Mouse (Mus musculus) gonadal fat pad, adult 2 months (tissue): Measurements from ENCODE around the gene Catip. TPM values are rescaled to one million over a fixed set of nuclear protein-coding genes. Genes with fewer than 3 reads are reported as not detected.

Experiments
- DNase-seq: peaks from one replicate; pipeline ENCODE4 v3.0.0-alpha.2; 2012; ENCODE audit warnings: low read depth
- polyA plus RNA-seq: library from polyadenylated mRNA; depleted of rRNA; stranded (reverse); fragments of >200 nt; gene quantifications from 2 replicates; pipeline ENCODE4 v1.2.3, GENCODE M21; 2012

Gene Catip
- polyA plus RNA-seq, 1 experiment = 2.3 TPM

DNA sequence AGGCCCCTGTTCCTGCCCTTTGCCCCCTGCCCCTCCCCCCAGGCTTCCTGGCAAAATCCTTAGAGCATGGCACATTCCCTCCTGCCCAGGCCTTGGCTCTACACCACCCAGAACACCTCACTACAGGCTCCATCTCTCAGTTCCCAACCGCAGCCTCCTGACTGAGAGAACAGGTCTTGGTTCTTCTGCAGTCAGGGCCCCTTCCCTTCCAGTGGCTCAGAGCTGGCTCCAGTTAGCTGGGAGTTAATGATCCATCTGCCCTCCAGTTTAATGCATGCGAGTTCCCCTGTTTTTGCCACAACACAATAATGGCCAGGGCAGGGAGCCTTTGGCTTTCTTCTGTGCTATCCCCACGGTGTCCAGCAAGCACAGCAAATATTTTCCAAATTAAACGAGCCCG is 18.7 kb upstream of the Catip start:
- no peak for DNase-seq

DNA sequence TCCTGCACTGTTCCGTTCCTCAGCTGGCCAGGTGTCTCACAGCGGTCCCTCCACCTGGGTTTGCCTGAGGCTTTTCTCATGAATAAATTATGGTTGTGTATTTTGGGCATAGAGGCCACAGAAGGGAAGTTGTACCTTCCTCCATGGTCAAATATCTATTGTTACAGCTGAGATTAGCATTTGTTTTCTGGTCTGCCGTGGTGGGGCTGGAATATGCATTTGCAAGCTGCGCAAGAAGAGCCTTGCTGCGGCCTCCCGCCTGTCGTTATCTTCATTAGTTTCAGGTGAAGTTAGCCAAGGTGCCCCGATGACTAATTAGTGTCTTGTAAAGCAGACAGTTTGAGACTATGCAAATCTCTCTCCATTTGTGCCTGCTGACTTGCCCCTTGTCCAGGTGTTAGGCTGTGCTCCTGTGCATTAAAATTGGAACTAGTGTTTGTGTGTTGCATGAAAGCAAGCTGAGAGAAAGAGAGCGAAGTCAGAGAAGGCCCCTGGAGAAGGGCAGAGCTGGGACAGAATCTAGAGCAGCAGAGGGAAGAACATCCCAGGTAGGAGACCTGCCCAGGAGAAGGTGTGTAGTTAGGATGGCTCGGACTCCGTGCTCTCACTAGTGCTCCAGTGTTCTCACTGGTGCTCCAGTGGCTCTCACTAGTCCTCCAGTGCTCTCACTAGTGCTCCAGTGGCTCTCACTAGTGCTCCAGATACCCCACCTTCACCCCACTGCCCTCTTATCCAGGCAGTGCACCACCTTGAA is 17.6 kb upstream of the Catip start:
- no peak for DNase-seq

DNA sequence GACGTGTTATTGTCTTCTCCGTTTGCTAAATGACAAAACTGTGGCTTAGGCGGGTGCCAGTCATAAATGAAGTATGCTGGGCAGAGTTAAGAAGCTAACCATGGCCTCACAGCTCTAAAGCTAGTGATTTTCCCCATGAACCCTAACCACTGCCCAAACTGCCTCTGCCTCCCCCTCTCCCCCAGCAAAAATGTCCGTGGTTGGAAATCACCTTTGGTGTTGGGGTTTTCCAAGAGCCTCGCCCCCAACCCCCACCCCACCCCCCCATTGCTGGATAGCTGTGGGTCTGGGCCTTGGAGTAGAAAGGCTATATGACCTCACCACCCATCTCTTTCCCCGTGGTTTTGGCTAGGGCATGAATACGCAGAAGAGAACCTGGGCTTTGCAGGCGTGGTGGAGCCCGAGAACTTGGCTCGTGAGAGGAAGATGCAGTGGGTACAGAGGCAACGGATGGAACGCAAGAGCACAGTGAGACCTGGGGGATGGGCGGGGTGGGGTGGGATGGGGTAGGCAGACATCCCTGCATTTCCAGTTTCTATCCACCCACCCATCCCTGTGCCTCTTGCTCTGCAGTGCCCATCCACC is 10.6 kb upstream of the Catip start:
- no peak for DNase-seq

DNA sequence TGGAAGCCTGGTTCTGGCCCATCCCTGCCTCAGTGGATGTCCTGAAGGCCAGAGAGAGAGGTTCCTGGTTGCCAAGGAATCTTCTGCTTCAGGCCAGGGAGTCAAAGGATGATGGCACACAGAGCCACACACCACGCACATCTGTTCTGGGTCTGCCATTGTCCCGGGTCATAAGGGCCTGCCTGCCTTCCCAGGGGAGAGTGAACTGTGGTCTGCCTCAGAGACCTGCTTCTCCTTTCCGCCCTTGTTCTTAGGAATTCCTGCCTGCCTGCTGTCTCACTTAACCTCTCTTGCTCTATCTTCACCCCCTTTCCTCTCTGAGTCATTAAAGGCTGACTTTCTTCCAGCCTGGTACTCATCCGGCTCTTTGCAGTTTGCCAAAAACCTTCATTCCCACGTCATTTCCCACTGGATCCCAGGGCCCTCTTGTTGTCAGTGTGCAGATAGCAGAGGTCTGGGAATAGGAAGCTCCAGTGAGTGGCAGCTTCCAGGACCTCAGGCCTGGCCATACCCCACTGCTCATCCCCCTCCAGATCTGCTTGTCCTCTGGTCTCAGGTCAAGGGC is 9.3 kb upstream of the Catip start:
- DNase-seq = no peak

DNA sequence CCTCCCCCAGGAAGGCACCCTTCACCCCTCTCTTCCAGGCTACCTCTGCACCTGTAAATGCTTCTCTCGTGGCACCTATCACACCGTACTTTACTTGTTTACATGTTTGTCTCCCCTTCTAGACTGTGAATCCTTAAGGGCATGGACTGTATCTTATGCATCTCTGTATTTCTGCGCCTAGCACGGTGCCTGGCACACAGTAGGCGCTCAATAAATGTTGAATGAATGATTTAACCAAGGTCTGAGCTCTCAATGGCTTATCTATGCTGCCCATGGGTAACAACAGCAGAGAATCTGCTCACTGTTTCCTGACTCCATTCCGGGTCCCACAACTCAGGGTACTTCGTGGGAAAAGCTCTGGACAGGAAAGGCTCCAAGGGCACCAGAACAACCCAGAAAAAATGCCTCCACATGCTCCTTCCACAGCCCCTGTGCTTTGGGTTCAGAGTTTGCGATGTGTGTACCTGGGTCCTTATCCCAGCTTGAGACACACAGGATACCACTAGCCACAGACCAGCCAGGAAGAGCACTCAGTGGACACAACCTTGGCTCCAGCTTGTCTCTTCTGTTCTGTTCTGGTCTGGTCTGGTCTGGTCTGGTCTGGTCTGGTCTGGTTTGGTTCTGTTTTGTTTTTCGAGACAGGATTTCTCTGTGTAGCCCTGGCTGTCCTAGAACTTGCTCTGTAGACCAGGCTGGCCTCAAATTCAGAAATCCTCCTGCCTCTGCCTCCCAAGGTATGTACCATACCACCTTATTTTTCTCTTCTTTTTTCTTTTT is 8.3 kb upstream of the Catip start:
- DNase-seq = no peak

DNA sequence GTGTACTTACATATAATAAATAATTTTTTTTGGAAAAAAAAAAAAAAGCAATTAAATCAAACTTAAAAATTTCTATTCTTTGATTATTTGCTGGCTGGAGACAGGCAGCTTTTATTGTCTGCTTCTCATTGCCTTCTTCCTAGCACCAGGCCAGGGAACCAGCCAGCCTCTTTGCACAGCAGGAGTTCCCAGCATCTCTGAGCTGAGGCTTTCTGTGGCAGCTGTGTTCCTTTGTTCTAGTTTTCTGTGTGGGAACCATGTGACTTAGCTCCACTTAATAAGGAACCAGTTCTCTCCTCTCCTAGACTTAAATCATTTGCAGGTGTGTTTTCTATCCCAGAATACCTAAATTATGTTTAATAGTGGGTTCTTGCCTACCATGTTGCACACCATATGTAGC is 4.4 kb upstream of the Catip start:
- no peak for DNase-seq

DNA sequence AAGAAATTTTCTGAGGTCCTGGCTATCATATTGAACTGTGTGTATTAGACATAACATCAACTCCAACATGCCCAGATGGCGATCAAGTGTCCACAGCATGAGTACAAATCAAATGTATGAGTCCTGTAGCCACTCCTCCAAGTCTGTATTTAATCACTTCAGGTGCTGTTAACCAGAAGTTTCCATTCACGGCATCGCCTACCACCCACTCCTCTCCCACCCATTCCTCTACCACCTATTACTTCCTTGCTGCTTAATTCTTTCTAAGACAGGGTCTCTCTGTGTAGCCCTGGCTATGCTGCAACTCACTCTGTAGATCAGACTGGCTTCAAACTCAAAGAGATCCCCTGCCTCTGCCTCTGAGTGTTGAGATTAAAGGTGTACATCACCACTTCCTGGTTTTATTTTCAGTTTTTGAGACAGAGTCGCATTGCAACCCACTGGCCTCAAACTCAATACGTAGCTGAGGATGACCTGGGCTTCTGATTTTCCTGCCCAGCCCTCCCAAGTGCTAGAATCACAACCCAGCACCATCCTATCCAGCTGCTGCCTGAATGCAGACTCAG is 1.9 kb upstream of the Catip start:
- no peak for DNase-seq

DNA sequence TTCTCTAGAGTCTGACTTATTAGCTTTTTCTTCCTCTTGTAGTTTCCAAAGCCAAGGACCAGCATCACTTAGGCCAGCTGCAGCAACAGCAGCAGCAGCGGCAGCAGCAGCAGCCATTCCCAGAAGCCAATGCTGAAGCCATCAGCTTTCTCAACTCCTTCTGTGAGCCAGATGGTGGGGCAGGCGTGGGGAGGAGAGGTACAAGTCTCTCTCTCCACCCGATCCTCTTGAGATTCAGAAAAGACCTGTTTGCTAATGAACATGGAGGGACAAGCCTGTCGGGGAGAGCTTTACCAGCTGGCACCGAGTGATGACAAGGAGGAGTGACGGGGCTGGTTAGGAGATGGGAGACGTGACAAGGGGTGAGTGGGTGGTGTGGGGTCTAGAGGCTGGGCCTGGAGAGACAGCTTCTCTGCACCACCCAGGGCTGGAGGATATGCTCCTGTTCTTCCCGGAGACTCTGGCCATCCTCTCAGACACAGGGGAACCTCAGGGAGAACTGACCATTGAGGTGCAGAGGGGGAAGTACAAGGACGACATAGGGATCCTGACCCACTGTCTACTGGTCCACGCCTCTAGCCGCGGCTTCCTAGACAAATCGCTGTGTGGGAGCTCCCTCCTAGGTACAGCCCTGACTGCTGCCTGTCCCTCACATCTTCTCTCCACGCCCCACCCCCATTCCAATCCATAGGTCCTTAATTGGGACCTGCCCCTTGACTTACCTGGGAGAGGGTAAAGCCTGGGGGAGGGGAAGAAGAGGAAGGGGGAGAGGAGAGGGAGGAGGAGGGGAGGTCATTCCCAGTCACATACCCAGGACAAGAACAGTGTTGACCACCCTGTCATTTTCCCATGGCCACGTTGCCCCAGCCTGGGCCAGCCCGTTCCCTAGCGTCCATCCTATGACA is 669 bp downstream of the Catip start:
- no peak for DNase-seq

DNA sequence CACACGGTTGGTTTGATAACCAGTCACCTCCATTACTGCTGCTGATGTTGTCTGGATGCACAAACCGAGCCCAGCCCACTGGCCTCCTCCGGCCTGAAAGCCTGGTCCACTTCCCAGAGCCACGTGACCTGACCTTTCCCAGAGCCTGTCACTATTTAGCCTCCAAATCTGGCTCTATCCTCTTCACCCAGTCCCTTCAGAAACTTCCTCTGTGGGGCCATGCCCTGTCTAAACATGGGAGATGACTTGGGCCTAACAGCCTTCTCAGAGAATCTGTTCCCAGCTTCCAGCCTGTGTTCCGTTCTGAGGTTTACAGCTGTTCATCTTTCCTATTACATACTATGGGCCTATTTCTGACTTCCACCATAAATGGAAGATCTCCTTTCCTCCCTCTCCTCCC is 1.5 kb downstream of the Catip start:
- no peak for DNase-seq

DNA sequence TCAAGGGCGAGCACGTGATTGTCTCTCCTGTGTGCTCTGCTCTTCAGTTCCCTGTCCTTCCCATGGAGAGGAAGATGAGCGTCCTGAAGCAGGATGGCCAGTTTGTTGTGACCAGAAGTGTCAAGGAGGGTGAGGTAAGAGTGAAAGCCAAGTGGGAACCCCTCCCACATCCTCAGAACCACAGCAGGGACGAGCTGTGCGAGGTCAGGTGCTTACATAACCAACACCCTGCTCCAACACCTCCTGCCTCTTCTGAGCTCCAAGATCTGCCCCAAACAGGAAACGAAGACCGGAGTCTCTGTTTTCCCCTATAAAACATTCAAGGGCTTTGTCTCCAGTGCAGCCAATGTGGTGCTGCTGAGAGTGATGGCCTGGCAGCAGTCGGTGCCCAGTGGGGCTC is 2.4 kb downstream of the Catip start:
- no peak for DNase-seq

DNA sequence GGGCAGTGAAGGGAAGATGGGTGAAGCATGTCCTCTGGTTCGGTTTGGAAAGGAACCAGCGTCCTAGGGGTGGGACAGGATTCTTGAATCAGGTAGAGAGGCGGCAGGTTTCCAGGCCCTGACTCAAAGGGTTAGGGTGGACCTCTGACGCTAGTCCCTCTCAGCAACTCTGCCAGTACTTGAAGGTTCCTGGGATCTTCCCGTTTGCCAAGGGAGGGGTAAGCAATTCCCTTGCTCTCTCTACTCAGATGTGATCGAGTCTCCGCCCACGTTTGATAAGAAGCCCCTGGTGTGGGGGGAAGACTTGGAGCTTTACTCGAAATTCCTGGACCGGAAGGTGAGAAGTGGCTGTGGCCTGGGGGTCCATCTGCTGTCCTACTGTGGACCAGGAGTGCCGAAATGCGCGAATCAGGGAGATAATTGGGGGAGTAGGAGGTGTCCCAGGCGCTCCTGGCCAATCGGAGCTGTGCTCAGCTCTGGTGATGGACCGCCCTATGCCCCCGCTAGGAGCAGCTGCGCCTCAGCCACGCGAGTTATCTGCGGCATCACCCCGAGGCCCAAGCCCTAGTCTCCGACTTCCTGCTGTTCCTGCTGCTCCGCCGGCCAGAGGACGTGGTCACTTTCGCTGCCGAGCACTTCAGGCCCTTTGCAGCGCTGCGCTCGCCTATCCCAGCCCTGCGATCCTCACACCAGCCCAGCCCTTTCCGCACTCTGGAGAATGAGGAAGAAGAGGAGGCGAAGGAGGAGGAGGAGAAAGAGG is 6.2 kb downstream of the Catip start:
- no peak for DNase-seq

DNA sequence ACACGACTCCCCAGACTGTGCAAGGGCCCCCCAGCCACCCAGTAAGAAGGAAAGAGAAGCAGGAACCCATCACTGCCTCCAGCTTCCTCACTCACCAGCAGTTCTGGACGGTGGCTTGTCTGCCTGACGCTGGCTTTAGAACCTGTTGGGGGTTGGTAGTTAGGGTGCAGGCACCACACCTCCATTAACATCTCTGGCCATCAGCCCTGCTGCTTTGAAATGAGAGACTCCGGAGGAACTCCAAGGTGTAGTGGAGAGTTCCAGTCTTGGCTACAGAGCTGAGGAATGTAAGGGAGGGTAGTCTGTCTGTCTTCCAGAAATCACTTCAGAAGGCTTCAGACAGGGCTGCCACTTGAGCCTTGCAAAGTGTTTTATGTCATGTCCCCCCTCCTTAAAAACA is 8.1 kb downstream of the Catip start:
- DNase-seq = no peak

DNA sequence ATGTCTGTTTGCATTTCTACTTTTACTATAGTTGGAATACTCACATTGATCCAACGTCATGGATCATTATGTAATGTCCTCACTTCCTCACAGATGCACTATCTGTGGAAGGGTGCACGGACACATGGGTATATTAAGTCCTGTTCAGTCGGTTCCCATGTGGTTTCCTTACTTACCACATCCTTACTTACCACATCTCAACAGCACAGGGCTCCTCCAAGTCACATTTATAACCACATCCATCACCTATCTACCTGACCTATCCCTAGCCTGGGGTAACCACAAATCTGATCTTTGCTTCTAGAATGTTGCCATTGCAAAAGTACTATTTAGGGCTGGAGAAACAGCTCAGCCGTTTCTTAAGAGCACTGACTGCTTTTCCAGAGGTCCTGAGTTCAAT is 11.5 kb downstream of the Catip start:
- DNase-seq = no peak

DNA sequence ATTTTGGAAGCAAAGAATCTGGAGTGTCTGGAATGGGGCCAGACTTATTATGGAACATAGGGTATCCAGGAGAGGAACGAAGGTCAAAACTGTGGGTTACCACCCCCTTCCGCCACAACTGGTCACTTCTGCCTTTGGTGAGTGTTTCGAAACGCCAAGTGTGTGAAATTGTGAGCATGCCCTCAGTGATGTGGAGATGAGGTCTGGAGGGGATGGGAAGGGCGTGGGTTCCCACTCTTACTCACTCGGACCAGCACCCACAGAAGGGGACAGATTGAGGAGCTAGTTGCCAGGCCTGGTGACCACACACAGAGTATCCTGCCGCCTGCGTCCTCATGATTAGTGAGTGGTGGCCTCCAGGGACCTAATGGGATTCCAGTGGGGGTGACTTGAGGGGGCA is 13.1 kb downstream of the Catip start, which contains the start of gene Slc11a1:
Gene Slc11a1 (plus strand): TSS at position 216 of the 400 bp plus-strand sequence.
- no peak for DNase-seq

DNA sequence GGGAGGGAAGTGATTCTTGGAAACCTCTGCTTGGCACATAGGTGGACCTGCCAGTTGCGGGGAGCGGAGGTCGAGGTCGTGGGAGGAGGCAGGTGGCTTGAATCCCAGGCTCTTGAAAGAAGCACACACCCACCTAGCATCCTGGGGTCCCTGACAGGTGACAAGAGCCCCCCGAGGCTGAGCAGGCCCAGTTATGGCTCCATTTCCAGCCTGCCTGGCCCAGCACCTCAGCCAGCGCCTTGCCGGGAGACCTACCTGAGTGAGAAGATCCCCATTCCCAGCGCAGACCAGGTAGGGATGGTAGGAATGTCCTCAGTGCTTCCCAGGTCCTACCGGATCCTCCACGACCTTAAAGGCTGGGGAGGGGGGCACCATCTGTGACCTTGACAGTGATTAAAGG is 13.7 kb downstream of the Catip start:
- DNase-seq = no peak

DNA sequence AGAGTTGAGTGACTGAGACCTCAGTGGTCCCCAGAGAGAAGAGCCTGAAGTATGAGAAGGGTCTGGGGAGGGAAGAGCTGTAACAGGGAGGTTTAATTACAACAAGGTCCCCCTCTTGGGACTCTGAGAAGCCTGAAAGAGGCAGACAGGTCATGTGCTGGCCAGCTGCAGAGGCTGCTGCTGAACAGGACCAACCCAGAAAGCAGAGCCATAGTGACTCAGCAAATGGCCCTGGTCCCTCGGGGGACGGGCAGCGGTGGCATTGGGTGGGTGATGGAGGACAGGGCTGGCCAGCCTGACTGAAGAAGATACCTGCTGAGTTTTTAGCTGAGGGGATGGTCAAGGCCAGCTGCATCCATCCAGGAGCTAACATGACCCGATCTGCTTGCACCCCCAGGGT is 14.5 kb downstream of the Catip start:
- DNase-seq = no peak

DNA sequence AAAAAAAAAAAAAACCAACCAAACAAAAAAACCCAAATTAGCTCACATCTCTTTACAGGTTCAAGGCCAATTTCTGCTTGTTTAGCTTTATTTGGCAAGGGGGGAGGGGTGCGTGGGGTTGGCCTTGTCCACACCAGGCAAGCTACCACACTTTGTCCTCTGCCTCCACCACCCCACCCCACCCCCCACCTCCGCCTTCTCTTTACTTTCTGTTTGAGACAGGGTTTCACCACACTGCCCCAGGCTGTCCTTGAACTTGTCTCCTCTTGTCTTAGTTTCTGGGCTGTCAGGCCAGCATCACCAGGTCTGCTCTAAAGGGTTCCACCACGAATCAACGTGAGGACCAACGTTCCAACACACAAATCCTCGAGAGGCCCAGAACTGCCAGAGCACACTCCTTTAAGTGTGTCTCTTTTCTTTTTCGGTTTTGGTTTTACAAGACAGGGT is 17.2 kb downstream of the Catip start:
- DNase-seq = no peak

DNA sequence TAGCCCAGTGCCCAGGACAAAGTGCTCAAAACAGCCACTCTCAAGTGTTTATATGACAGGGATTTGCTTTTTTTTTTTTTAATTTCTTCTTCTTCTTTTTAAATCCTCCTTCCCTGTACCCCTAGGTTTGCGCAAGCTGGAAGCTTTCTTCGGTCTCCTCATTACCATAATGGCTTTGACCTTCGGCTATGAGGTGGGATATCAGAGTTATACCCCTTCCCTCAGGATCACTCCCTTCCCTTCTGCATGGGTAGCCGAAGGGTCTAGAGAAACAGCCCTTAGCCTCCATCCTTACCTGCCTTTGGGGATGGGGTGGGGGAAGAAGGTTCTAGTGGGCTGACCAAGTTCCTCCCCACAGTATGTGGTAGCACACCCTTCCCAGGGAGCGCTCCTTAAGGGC is 18.6 kb downstream of the Catip start:
- no peak for DNase-seq

DNA sequence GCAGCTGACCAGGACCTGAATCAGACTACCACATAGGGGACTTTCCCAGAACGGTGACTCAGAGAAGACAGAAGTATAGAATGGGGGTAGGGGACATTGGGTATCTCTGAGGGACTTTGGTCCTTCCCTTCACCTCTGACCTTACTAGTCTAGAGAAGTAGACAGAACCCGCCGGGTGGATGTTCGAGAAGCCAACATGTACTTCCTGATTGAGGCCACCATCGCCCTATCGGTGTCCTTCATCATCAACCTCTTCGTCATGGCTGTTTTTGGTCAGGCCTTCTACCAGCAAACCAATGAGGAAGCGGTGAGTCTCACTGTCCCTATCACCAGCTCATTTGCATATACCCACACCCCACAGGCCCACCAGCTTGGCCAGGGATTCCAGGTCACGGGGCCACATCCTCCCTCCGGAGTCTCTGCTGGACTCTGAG is 19.7 kb downstream of the Catip start:
- DNase-seq = no peak

DNA sequence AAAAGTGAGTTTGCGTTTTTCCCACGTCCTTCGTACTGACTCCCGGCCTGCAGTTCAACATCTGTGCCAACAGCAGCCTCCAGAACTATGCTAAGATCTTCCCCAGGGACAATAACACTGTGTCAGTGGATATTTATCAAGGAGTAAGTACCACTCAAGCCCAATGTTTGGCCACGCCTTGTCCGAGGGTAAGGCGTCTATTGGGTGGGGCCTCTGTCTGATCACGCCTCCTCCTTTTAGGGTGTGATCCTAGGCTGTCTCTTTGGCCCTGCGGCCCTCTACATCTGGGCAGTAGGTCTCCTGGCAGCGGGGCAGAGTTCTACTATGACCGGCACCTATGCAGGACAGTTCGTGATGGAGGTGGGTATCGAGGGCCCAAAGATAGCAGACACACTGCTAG is 21.5 kb downstream of the Catip start:
- DNase-seq = no peak
